Mouse (Mus musculus): ENCODE results near the gene Izumo1. TPM values are rescaled to one million over a fixed set of nuclear protein-coding genes. Genes with fewer than 3 reads are reported as not detected.

Gene Izumo1
- total and polyA plus RNA-seq, 3 experiments, result 0.17 to 0.44 (median 0.21) TPM

DNA sequence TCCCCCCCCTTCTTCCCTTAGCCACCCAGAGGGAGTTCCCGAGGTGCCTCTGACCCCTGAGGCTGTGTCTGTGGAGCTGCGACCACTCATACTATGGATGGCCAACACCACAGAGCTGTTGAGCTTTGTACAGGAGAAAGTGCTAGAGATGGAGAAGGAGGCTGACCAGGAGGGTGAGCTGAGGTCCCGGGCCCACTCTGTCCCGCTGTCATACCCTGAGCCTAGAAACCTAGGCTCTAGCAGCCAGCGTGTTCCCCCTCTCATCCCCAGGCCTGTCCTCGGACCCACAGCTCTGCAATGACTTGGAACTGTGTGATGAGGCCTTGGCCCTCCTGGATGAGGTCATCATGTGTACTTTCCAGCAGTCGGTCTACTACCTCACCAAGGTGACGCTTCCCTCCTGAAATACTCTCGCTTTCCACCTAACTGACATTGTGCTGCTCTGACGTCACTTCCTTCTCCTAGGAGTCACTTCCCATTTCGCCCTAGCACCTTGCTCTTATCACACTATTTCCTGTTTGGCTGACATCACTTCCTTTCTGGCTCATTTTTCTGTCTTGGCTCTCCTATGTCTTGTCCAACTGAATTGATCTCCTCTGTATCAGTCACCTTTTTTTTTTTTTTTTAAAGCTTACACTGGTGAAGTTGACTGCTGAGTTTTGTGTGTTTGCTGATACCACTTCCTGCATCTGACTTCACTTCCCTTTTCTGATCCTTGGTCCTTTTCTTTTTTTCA is 13.5 kb downstream of the Izumo1 start (continued):
- TF ChIP-seq RAD21 (IDR thresholded peaks at IDR 0.05; ENCODE audit: low read depth, low read length) (no peak), MAZ (IDR thresholded peaks at IDR 0.05; ENCODE audit: low read depth, low read length) (no peak), MEF2A (IDR thresholded peaks at IDR 0.05; ENCODE audit: borderline replicate concordance, low read depth, low read length) (peak; percentile 79), POLR2AphosphoS2 (IDR thresholded peaks at IDR 0.05; ENCODE audit: low read depth, low read length) (no peak), KAT2A (IDR thresholded peaks at IDR 0.05; ENCODE audit: insufficient replicate concordance, low read length) (no peak), ZNF384 (IDR thresholded peaks at IDR 0.05; ENCODE audit: low read depth, low read length) (peak; percentile 64), MYC (IDR thresholded peaks at IDR 0.05; ENCODE audit: low read depth, low read length) (0 out of 2 replicates have a peak, but pooled peaks have one; percentile 34)

DNA sequence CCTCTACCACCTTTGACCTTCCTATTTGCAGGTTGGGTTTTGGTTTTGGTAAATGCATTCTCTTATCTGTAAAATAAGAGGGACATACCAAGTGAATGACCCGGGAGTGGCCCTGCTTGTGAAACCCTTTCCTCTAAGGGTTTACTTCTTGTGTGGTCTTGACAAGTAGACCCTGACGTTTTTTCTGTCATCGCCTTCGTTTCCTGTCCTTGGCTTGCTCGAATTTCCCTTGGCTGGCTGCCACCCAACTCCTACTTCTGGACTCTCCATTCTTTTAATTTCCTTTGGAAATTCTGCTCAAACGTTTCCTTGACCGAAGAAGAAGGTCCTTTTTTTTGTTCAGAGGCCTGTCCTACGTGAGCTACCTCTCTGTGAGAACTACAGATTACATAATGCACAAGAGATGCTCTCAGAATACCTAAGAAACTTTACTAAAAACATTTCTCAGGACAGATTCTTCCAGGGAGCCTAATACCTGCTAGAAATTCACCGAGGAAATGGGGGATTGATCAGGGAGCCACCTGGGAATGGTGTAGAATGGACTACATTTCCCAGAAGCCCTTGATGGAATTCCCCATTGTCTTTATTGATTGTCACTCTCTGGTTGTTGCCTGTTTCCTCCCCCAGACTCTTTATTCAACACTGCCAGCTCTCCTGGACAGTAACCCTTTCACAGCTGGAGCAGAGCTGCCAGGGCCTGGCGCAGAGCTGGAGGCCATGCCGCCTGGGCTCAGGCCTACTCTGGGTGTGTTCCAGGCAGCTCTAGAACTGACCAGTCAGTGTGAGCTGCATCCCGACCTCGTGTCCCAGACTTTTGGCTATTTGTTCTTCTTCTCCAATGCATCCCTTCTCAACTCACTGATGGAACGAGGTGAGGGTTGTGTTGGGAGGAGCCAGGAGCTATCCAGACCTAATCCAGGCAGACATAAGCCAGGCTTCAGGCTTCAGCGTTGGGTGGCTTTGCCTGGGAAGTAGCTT is 14.4 kb downstream of the Izumo1 start:
- Histone ChIP-seq H3K4me3 (replicated peaks in 1 of 3; ENCODE audit: low read depth in 2 of 3, low read length in 2 of 3, poor library complexity in 1 of 3) (no peak overlapping the region), H3K79me2 (replicated peaks; ENCODE audit: control insufficient read depth, extremely low read depth, insufficient read depth, poor library complexity, severe bottlenecking) (no peaks in the 10 kb centered on the region), H3K27ac (ENCODE audit: insufficient read depth, low read depth) (no peak overlapping the region), H3K9ac (ENCODE audit: insufficient read depth, low read depth) (no peak overlapping the region), H3K9me3 (replicated peaks; ENCODE audit: low read length) (peaks cover 17% of the 10 kb centered on the region), H3K27me3 (replicated peaks) (no peaks in the 10 kb centered on the region), H3K4me1 (ENCODE audit: control insufficient read depth in 1 of 2, insufficient read depth in 2 of 2) (peaks cover 14 to 66% of the 10 kb centered on the region in 2 experiments), H3K36me3 (replicated peaks in 1 of 2; ENCODE audit: control insufficient read depth in 1 of 2, insufficient read depth in 1 of 2, low read length in 1 of 2) (peaks cover 0 to 22% of the 10 kb centered on the region in 2 experiments), H3K4me2 (ENCODE audit: insufficient read depth, low read depth, poor library complexity, severe bottlenecking) (no peak overlapping the region)
- TF ChIP-seq BHLHE40 (IDR thresholded peaks at IDR 0.05; ENCODE audit: low read depth, low read length) (no peak), POLR2A (IDR thresholded peaks at IDR 0.05; ENCODE audit: low read depth, low read length) (no peak), MAFK (IDR thresholded peaks at IDR 0.05; ENCODE audit: insufficient replicate concordance, low read length) (no peak), E2F4 (IDR thresholded peaks at IDR 0.05; ENCODE audit: insufficient replicate concordance, low read depth, low read length) (no peak), ETS1 (conservative IDR thresholded peaks at IDR 0.05; ENCODE audit: low read depth, low read length) (no peak), ZKSCAN1 (IDR thresholded peaks at IDR 0.05; ENCODE audit: borderline replicate concordance, low read depth, low read length) (no peak), HCFC1 (IDR thresholded peaks at IDR 0.05; ENCODE audit: low read depth, low read length) (peak; percentile 50)
- peak; percentile 21 for DNase-seq (ENCODE audit: extremely low read depth)
- in situ Hi-C loops (cut with MboI; ENCODE audit: low pct_ligation_motif_present, low pct_unique_long_range_greater_than_20kb, low sequenced_read_pairs) (loop anchor here (5.0 kb wide), 1 partner anchor 46 kb away; the partner anchor contains the start of gene Ntn5), dilution Hi-C loops (cut with MboI; ENCODE audit: extremely low pct_ligation_motif_present, extremely low pct_unique_long_range_greater_than_20kb, low sequenced_read_pairs) (no loop called here)

Measured in CH12.LX (cell line).